Mouse (Mus musculus) spleen, adult 2 months (tissue): Measurements from ENCODE around the gene Dnaic2. TPM values are rescaled to one million over a fixed set of nuclear protein-coding genes. Genes with fewer than 3 reads are reported as not detected.

ENCODE experiments used
- DNase-seq, 2 experiments: peaks; one replicate each; pipeline versions ENCODE4 v3.0.0 to v3.0.0-alpha.2; 2012 to 2021; ENCODE audit warnings: low spot score in 2 of 2, low read depth in 1 of 2
- H3K27ac ChIP-seq: fragments of 200-500 bp; 2 replicates; pipeline ENCODE4 v1.5.1; 2012; ENCODE audit warnings: low read length, inconsistent platforms; ENCODE audit not compliant: insufficient read depth
- H3K27me3 ChIP-seq: fragments of 200-500 bp; 2 replicates; pipeline ENCODE4 v1.6.1; 2012; ENCODE audit warnings: mild to moderate bottlenecking, moderate library complexity, low read length, inconsistent platforms; ENCODE audit not compliant: control insufficient read depth, insufficient read depth
- H3K36me3 ChIP-seq: fragments of 200-500 bp; 2 replicates; pipeline ENCODE4 v1.6.1; 2012; ENCODE audit warnings: mild to moderate bottlenecking, low read length, inconsistent platforms; ENCODE audit not compliant: control insufficient read depth, insufficient read depth
- H3K4me1 ChIP-seq: fragments of 200-500 bp; 2 replicates; pipeline ENCODE4 v1.6.1; 2011; ENCODE audit warnings: inconsistent platforms; ENCODE audit not compliant: control insufficient read depth, insufficient read depth, insufficient read length
- H3K4me3 ChIP-seq: fragments of 200-500 bp; 2 replicates; pipeline ENCODE4 v1.5.1; 2011; ENCODE audit warnings: mild to moderate bottlenecking, inconsistent platforms; ENCODE audit not compliant: insufficient read depth, insufficient read length; ENCODE audit errors: extremely low read depth
- CTCF ChIP-seq: fragments of 200-500 bp; IDR thresholded peaks from 2 replicates; pipeline ENCODE4 v1.5.1; 2011; ENCODE audit warnings: mild to moderate bottlenecking, inconsistent platforms; ENCODE audit not compliant: insufficient read depth, insufficient read length, insufficient replicate concordance; ENCODE audit errors: extremely low read depth
- POLR2A ChIP-seq: fragments of 200-500 bp; IDR thresholded peaks from 2 replicates; pipeline ENCODE4 v1.6.1; 2011; ENCODE audit warnings: low read depth, low read length, inconsistent platforms
- WGBS: fragments of 180-500 bp; shearing (Covaris S2); methylation state at CpG from one replicate; pipeline ENCODE4 v1.1.7; 2018; 5-methylcytosine and 5-hydroxymethylcytosine counted together
- polyA plus RNA-seq: library from polyadenylated mRNA; depleted of rRNA; stranded (reverse); fragments of >200 nt; gene quantifications from 2 replicates; pipeline ENCODE4 v1.2.3, GENCODE M21; 2012; rRNA removed

Gene Dnaic2
- polyA plus RNA-seq, 1 experiment = 0.39 TPM

DNA sequence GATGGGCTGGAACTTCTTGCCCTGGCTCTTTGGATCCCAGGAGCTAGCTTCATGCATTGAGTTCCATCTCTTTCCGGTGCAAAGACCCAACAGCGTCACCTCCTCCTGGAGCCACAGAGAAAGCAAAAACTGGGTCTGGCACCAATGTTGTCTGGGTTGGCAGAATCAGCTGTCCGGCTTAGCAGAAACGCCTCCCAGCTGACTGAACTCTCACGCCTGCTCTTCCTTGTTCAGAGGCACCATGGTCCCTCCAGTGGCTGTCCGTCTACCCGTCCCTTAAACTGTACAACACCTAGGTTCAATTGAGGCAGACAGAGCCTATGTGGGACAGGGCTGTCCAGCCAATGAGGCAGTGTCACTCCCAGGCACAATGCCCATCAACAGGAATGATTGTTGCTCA, 70.0 kb downstream of the Dnaic2 start:
- no peak overlapping the region for H3K4me3 ChIP-seq
- no peak overlapping the region for H3K27ac ChIP-seq
- 89% methylated on average over 7 of the region's 7 CpGs for WGBS
- peaks cover 2% of the 10 kb centered on the region for H3K4me1 ChIP-seq
- DNase-seq = no peak
- H3K27me3 ChIP-seq = no peaks in the 10 kb centered on the region; the same call in none of the 2 replicates
- TF ChIP-seq CTCF = no peak
- TF ChIP-seq POLR2A = no peak
- no peaks in the 10 kb centered on the region for H3K36me3 ChIP-seq

GRCm38 (mm10) chr11:114797981-114798380, 70.8 kb downstream of the Dnaic2 start:
- no peak for TF ChIP-seq CTCF
- TF ChIP-seq POLR2A = no peak

GRCm38 (mm10) chr11:114798624-114799023, 71.4 kb downstream of the Dnaic2 start, which contains the start of gene Gpr142:
Gene Gpr142, plus strand, starts transcription at chr11:114798924.
- Histone ChIP-seq H3K4me1 (no peaks in the 10 kb centered on the region; the same call in 1 of the 2 replicates), H3K27me3 (no peaks in the 10 kb centered on the region), H3K4me3 (no peak within 1 kb of the TSS), H3K27ac (no peak within 1 kb of the TSS), H3K36me3 (no peaks in the 10 kb centered on the region)
- no peak for DNase-seq
- TF ChIP-seq CTCF (no peak), POLR2A (no peak)
- 92% methylated on average over 3 of the region's 3 CpGs for WGBS

More at GRCm38 (mm10) chr11:114797981-114798380, 70.8 kb downstream of the Dnaic2 start:
- peak in 1 of 2 experiments; percentile 48 for DNase-seq
- 55% methylated on average over 3 of the region's 3 CpGs for WGBS
- Histone ChIP-seq H3K4me3 (no peak overlapping the region), H3K27ac (no peak overlapping the region), H3K36me3 (no peaks in the 10 kb centered on the region), H3K4me1 (no peaks in the 10 kb centered on the region; the same call in 1 of the 2 replicates), H3K27me3 (no peaks in the 10 kb centered on the region; the same call in 1 of the 2 replicates)

DNA sequence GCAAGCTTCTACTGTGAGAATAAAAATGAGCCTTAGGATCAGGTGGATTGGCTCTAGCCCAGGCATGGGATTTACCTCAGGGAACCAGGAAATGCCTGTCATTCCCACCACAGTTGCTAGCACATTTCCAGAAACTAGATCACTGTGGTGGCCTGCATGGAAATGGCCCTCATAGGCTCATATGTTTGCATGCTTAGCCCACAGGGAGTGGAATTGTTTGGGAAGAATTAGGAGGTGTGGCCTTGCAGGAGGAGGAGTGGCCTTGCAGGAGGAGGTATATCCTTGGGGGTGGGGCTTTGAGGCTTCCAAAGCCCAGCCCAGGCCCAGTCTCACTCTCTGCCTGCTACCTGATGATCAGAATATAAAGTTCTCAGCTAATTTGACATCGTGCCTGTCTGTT, 74.7 kb downstream of the Dnaic2 start:
- no peaks in the 10 kb centered on the region for H3K36me3 ChIP-seq
- WGBS = 78% methylated on average over 1 of the region's 1 CpGs
- H3K4me3 ChIP-seq = no peak overlapping the region
- TF ChIP-seq CTCF (no peak), POLR2A (no peak)
- no peak overlapping the region for H3K27ac ChIP-seq
- H3K4me1 ChIP-seq = peaks cover 4% of the 10 kb centered on the region; the same call in 1 of the 2 replicates
- no peak for DNase-seq
- no peaks in the 10 kb centered on the region for H3K27me3 ChIP-seq

- Histone ChIP-seq H3K4me1 (peaks cover 12% of the 10 kb centered on the region; the same call in 1 of the 2 replicates), H3K27me3 (no peaks in the 10 kb centered on the region), H3K4me3 (no peak overlapping the region), H3K36me3 (no peaks in the 10 kb centered on the region), H3K27ac (no peak overlapping the region)
- DNase-seq = no peak
- TF ChIP-seq POLR2A (no peak), CTCF (no peak)
- 84% methylated on average over 15 of the region's 15 CpGs for WGBS
Measured at GRCm38 (mm10) chr11:114802540-114803267, 75.5 kb downstream of the Dnaic2 start.

GRCm38 (mm10) chr11:114803990-114804389, 76.8 kb downstream of the Dnaic2 start:
- TF ChIP-seq POLR2A (no peak), CTCF (no peak)
- H3K27me3 ChIP-seq = no peaks in the 10 kb centered on the region
- WGBS = 79% methylated on average over 8 of the region's 8 CpGs
- no peak for DNase-seq
- no peaks in the 10 kb centered on the region for H3K36me3 ChIP-seq
- no peak overlapping the region for H3K4me3 ChIP-seq
- no peak overlapping the region for H3K27ac ChIP-seq
- peaks cover 15% of the 10 kb centered on the region; the same call in 1 of the 2 replicates for H3K4me1 ChIP-seq

DNA sequence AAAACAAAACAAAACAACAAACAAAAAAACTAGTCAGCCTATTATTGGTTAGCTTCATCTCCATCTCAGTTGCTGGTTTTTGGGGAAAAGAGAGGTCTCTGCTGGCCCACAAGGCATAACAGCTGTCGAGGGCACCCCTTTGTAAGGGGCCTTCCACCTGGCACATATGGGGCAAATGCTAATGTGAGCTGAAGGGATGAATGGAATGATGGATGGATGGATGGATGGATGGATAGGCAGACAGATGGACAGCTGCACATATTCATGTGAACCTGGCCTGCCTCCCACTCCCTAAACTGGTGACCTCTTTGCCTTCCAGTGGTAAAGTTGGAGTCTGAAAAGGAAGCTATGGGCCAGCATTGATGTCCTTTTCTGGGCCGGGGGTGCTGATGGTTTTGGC, 79.8 kb downstream of the Dnaic2 start:
- H3K36me3 ChIP-seq = no peaks in the 10 kb centered on the region
- no peak for TF ChIP-seq CTCF
- TF ChIP-seq POLR2A = no peak
- 83% methylated on average over 2 of the region's 2 CpGs for WGBS
- no peaks in the 10 kb centered on the region for H3K27me3 ChIP-seq
- H3K4me3 ChIP-seq = no peak overlapping the region
- H3K27ac ChIP-seq = peak overlapping the region; percentile 47
- no peak for DNase-seq
- peaks cover 15% of the 10 kb centered on the region; the same call in 1 of the 2 replicates for H3K4me1 ChIP-seq

Other genes starting within 250 kb of the Dnaic2 start
- 360 and 414 TPM in 2 replicates for gene Rpl38, start 58.9 kb upstream of the Dnaic2 start, polyA plus RNA-seq
- 18.0 and 19.2 TPM in 2 replicates for gene Ttyh2, start 52.0 kb upstream of the Dnaic2 start, polyA plus RNA-seq
- 3.3 and 3.8 TPM in 2 replicates for gene Kif19a, start 38.0 kb downstream of the Dnaic2 start, polyA plus RNA-seq
- gene Btbd17, start 68.5 kb downstream of the Dnaic2 start, polyA plus RNA-seq = 0.14 and 0.18 TPM in 2 replicates
- gene Gpr142, start 71.5 kb downstream of the Dnaic2 start, polyA plus RNA-seq = not detected in 2 replicates
- gene Gprc5c, start 123.7 kb downstream of the Dnaic2 start, polyA plus RNA-seq = 9.3 and 9.5 TPM in 2 replicates
- gene Cd300a, start 162.6 kb downstream of the Dnaic2 start, polyA plus RNA-seq = 11.6 and 12.5 TPM in 2 replicates
- gene Cd300lb, start 207.0 kb downstream of the Dnaic2 start, polyA plus RNA-seq = 3.1 and 5.3 TPM in 2 replicates
- gene Cd300c, start 241.7 kb downstream of the Dnaic2 start, polyA plus RNA-seq = 5.8 and 10.8 TPM in 2 replicates